Mouse (Mus musculus) embryonic facial prominence, embryonic 15.5 days (tissue): ENCODE data around the gene Herc3. TPM values are rescaled to one million over a fixed set of nuclear protein-coding genes. Genes with fewer than 3 reads are reported as not detected.
"Not testable (repeated sequence)": the region's sequence is repeated elsewhere in the genome, so short reads cannot be mapped to it uniquely, and the experiment has no call there.

Experiments
- ATAC-seq: fragments of 200-750 bp; cut with Nextera tagmentation; 2 replicates; pipeline ENCODE4 v1.8.0; 2017; ENCODE audit warnings: low read depth, moderate TSS enrichment; ENCODE audit not compliant: insufficient number of reproducible peaks, low FRiP score, low TSS enrichment
- H3K27ac ChIP-seq: fragments of 300-500 bp; sonication (generic); replicated peaks from 2 replicates; pipeline ENCODE4 v1.5.1; 2015; ENCODE audit warnings: mild to moderate bottlenecking, inconsistent platforms
- H3K27me3 ChIP-seq: fragments of 300-500 bp; sonication (generic); 2 replicates; pipeline ENCODE4 v1.6.1; 2015; ENCODE audit warnings: inconsistent platforms
- H3K36me3 ChIP-seq: fragments of 300-500 bp; sonication (generic); 2 replicates; pipeline ENCODE4 v1.6.1; 2015; ENCODE audit warnings: mild to moderate bottlenecking, inconsistent platforms
- H3K4me1 ChIP-seq: fragments of 300-500 bp; sonication (generic); 2 replicates; pipeline ENCODE4 v1.6.1; 2015; ENCODE audit warnings: inconsistent platforms
- H3K4me2 ChIP-seq: fragments of 300-500 bp; sonication (generic); replicated peaks from 2 replicates; pipeline ENCODE4 v1.6.1; 2015; ENCODE audit warnings: mild to moderate bottlenecking, inconsistent platforms
- H3K4me3 ChIP-seq: fragments of 300-500 bp; sonication (generic); replicated peaks from 2 replicates; pipeline ENCODE4 v1.5.1; 2015; ENCODE audit warnings: mild to moderate bottlenecking, inconsistent platforms
- H3K9ac ChIP-seq: fragments of 300-500 bp; sonication (generic); 2 replicates; pipeline ENCODE4 v1.6.1; 2015; ENCODE audit warnings: inconsistent platforms
- H3K9me3 ChIP-seq: fragments of 300-500 bp; sonication (generic); replicated peaks from 2 replicates; pipeline ENCODE4 v1.6.1; 2016; ENCODE audit warnings: inconsistent platforms
- WGBS: fragments of 180-500 bp; shearing (Covaris S2); methylation state at CpG from one replicate; pipeline ENCODE4 v1.1.7; 2015; 5-methylcytosine and 5-hydroxymethylcytosine counted together
- polyA plus RNA-seq: library from polyadenylated mRNA; unstranded; fragments of >200 nt; fragmentation: Nextera tagmentation; extraction: Ambion mirVana; gene quantifications from 2 replicates; pipeline ENCODE4 v1.2.1, GENCODE M21; 2015

Gene Herc3
- polyA plus RNA-seq, 1 experiment from 2014 or later: 7.3 TPM

- Histone ChIP-seq H3K9ac (no peak overlapping the region), H3K9me3 (no peaks in the 10 kb centered on the region), H3K36me3 (0 out of 2 replicates have a peak, but pooled peaks cover 4% of the 10 kb centered on the region), H3K27me3 (no peaks in the 10 kb centered on the region), H3K4me2 (no peak overlapping the region), H3K4me1 (0 out of 2 replicates have a peak, but pooled peaks cover 3% of the 10 kb centered on the region), H3K4me3 (no peak overlapping the region), H3K27ac (no peak overlapping the region)
- 46% methylated on average over 9 of the region's 9 CpGs for WGBS
- no peak for ATAC-seq
Observed at GRCm38 (mm10) chr6:58862446-58862993, 31.3 kb downstream of the Herc3 start.

DNA sequence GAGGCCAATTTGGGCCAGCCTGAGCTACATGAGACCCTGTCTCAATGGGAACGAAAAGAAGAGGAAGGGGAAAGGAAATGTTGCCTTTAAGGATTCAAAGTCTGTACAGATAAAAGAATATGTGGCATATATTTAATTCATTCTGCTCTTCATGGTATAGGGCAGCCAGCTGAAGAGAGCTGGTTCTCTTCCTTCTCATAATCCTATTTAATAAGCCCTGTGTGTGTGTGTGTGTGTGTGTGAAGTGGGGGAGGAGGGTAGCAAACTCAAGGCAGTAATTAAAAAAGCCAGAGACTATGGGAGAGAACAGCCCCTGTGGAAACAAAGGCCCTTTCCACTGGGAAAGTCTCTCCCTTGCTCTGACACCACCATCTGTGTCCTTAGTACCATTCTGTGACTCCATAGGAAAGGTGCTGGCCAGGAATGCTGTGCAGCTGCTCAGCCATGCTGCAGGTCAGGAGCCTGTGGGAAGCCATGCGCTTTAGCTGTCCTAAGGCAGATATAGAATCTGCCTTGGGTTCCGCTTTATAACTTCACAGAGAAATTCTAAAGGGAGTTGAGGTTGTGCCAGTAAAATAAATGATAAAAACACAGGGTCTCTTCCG, 32.5 kb downstream of the Herc3 start:
- no peak overlapping the region for H3K4me3 ChIP-seq
- H3K27ac ChIP-seq: no peak overlapping the region
- 0 out of 2 replicates have a peak, but pooled peaks cover 3% of the 10 kb centered on the region for H3K4me1 ChIP-seq
- WGBS: 85% methylated on average over 4 of the region's 4 CpGs
- H3K4me2 ChIP-seq: no peak overlapping the region
- no peak for ATAC-seq
- no peaks in the 10 kb centered on the region for H3K27me3 ChIP-seq
- 0 out of 2 replicates have a peak, but pooled peaks cover 4% of the 10 kb centered on the region for H3K36me3 ChIP-seq
- H3K9me3 ChIP-seq: no peaks in the 10 kb centered on the region
- no peak overlapping the region for H3K9ac ChIP-seq

GRCm38 (mm10) chr6:58867858-58868257, 36.6 kb downstream of the Herc3 start:
- 90% methylated on average over 6 of the region's 6 CpGs for WGBS
- not testable (repeated sequence) for H3K36me3 ChIP-seq, ATAC-seq, H3K27ac ChIP-seq, H3K4me2 ChIP-seq, H3K4me1 ChIP-seq, H3K9ac ChIP-seq, H3K4me3 ChIP-seq, H3K27me3 ChIP-seq, H3K9me3 ChIP-seq

GRCm38 (mm10) chr6:58879572-58879971, 48.3 kb downstream of the Herc3 start:
- WGBS: 74% methylated on average over 4 of the region's 4 CpGs
- H3K4me3 ChIP-seq: no peak overlapping the region

GRCm38 (mm10) chr6:58879987-58880386, 48.7 kb downstream of the Herc3 start:
- Histone ChIP-seq H3K9ac (no peak overlapping the region), H3K4me2 (no peak overlapping the region), H3K36me3 (no peaks in the 10 kb centered on the region), H3K27me3 (no peaks in the 10 kb centered on the region), H3K4me3 (no peak overlapping the region), H3K9me3 (no peaks in the 10 kb centered on the region), H3K27ac (no peak overlapping the region), H3K4me1 (no peaks in the 10 kb centered on the region)
- 89% methylated on average over 9 of the region's 9 CpGs for WGBS
- no peak for ATAC-seq

More at GRCm38 (mm10) chr6:58879572-58879971, 48.3 kb downstream of the Herc3 start:
- Histone ChIP-seq H3K4me2 (no peak overlapping the region), H3K9me3 (no peaks in the 10 kb centered on the region), H3K27me3 (no peaks in the 10 kb centered on the region), H3K36me3 (no peaks in the 10 kb centered on the region), H3K27ac (no peak overlapping the region), H3K9ac (no peak overlapping the region), H3K4me1 (no peaks in the 10 kb centered on the region)
- ATAC-seq: no peak

DNA sequence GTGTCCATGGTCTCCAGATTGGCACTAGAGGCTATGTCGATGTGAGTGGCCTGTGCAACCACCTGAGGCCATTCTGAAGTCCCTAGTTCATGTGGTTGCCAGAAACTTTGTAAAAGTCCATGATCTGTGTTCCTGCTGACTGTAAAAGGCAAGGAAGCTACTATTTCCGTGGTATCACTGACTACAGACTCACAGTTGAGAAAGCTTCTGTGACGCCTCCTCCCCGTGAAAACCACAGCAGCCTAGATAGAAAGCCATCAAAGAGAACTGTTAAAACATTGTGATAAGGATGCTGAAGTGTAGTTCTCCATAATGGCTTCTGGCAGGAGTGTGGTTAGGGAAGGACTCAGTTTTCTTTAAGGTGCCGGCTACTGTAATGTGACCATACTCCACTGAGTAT, 49.6 kb downstream of the Herc3 start:
- Histone ChIP-seq H3K4me3 (no peak overlapping the region), H3K36me3 (no peaks in the 10 kb centered on the region), H3K9me3 (no peaks in the 10 kb centered on the region), H3K4me2 (no peak overlapping the region), H3K27me3 (no peaks in the 10 kb centered on the region), H3K9ac (no peak overlapping the region), H3K4me1 (no peaks in the 10 kb centered on the region), H3K27ac (no peak overlapping the region)
- 90% methylated on average over 5 of the region's 5 CpGs for WGBS
- no peak for ATAC-seq

- Histone ChIP-seq H3K4me2 (no peak overlapping the region), H3K27me3 (no peaks in the 10 kb centered on the region), H3K9me3 (no peaks in the 10 kb centered on the region), H3K4me3 (no peak overlapping the region), H3K4me1 (no peaks in the 10 kb centered on the region), H3K36me3 (no peaks in the 10 kb centered on the region), H3K27ac (no peak overlapping the region), H3K9ac (no peak overlapping the region)
- WGBS: 84% methylated on average over 3 of the region's 3 CpGs
- ATAC-seq: no peak
Observed at GRCm38 (mm10) chr6:58881363-58881762, 50.1 kb downstream of the Herc3 start.

DNA sequence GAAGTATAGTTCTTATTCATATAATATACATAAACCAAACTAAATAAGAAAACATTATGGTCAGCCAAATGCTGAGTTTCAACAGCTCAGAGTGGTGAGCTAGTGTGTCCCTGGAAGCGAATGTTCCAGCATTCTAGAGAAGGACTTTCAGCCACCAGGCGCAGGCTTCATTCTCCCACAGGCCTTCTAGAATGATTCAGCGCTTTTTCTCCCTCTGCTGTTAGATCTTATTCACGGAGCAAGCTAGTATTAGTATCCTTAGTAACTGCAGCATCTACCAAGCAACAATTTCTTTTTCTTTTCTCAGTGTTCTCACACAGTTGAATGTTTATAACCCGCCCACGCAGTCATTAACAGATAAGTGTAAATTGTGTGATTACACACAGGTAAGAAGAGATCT, 51.0 kb downstream of the Herc3 start:
- H3K4me1 ChIP-seq: no peaks in the 10 kb centered on the region
- H3K9me3 ChIP-seq: no peaks in the 10 kb centered on the region
- H3K4me3 ChIP-seq: no peak overlapping the region
- H3K27ac ChIP-seq: no peak overlapping the region
- no peak overlapping the region for H3K4me2 ChIP-seq
- H3K36me3 ChIP-seq: no peaks in the 10 kb centered on the region
- ATAC-seq: no peak
- H3K27me3 ChIP-seq: no peaks in the 10 kb centered on the region
- no peak overlapping the region for H3K9ac ChIP-seq
- 74% methylated on average over 6 of the region's 6 CpGs for WGBS

DNA sequence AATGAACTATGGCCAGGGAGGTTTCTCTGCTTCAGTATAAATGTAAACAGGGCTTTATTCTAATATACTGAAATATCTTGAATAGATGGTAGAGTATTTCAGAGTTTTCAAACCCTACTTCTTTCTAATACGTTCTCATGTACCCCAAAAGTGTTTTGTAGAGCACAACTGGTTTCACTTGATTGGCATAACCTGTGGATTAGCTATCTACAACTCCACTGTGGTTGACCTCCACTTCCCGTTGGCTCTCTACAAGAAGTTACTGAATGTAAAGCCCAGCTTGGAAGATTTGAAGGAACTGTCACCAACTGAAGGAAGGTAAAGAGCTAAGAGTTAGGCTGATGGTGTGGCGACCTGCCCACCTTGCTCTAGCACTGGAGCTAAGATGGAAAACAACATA, 58.7 kb downstream of the Herc3 start:
- Histone ChIP-seq H3K27me3 (no peaks in the 10 kb centered on the region), H3K27ac (no peak overlapping the region), H3K4me3 (no peak overlapping the region), H3K9ac (no peak overlapping the region), H3K36me3 (no peaks in the 10 kb centered on the region), H3K9me3 (no peaks in the 10 kb centered on the region), H3K4me1 (no peaks in the 10 kb centered on the region), H3K4me2 (no peak overlapping the region)
- 88% methylated on average over 3 of the region's 3 CpGs for WGBS
- ATAC-seq: no peak

DNA sequence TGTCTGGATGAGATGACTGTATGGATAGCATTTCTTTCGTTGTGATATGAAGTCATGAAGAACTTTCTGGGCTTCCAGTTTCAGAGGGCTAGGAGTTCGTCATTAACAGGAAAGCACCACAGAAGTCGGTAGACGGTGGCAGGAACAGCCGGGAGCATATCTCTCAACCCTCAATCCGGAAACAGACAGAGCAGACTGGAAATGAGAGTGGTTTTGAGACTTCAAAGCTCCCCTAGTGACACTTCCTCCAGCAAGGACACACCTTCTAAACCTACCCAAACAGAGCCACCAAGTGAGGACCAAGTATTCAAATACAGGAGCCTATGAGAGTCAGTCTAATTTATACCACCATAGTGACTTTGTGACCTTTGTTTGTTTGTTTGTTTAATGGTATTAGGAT, 62.0 kb downstream of the Herc3 start:
- Histone ChIP-seq H3K9me3 (no peaks in the 10 kb centered on the region), H3K9ac (no peak overlapping the region), H3K27ac (no peak overlapping the region), H3K4me2 (no peak overlapping the region), H3K4me1 (no peaks in the 10 kb centered on the region), H3K27me3 (no peaks in the 10 kb centered on the region), H3K36me3 (no peaks in the 10 kb centered on the region), H3K4me3 (no peak overlapping the region)
- ATAC-seq: no peak
- WGBS: 82% methylated on average over 6 of the region's 6 CpGs

- no peaks in the 10 kb centered on the region for H3K4me1 ChIP-seq
- no peak overlapping the region for H3K4me2 ChIP-seq
- WGBS: 82% methylated on average over 4 of the region's 4 CpGs
- H3K4me3 ChIP-seq: no peak overlapping the region
- ATAC-seq: no peak
- no peaks in the 10 kb centered on the region for H3K9me3 ChIP-seq
- H3K9ac ChIP-seq: no peak overlapping the region
- H3K27me3 ChIP-seq: no peaks in the 10 kb centered on the region
- H3K27ac ChIP-seq: no peak overlapping the region
- no peaks in the 10 kb centered on the region for H3K36me3 ChIP-seq
Observed at GRCm38 (mm10) chr6:58894994-58895393, 63.7 kb downstream of the Herc3 start.

GRCm38 (mm10) chr6:58896648-58897047, 65.4 kb downstream of the Herc3 start:
- H3K4me1 ChIP-seq: no peaks in the 10 kb centered on the region
- H3K9me3 ChIP-seq: no peaks in the 10 kb centered on the region
- no peak for ATAC-seq
- no peaks in the 10 kb centered on the region for H3K27me3 ChIP-seq
- no peak overlapping the region for H3K4me3 ChIP-seq
- no peak overlapping the region for H3K4me2 ChIP-seq
- no peaks in the 10 kb centered on the region for H3K36me3 ChIP-seq
- whole genome bisulfite sequencing: 79% methylated on average over 3 of the region's 3 CpGs
- no peak overlapping the region for H3K27ac ChIP-seq
- H3K9ac ChIP-seq: no peak overlapping the region
